ENCODE assay signal across 8 mouse cellular contexts in the genomic region with DNA sequence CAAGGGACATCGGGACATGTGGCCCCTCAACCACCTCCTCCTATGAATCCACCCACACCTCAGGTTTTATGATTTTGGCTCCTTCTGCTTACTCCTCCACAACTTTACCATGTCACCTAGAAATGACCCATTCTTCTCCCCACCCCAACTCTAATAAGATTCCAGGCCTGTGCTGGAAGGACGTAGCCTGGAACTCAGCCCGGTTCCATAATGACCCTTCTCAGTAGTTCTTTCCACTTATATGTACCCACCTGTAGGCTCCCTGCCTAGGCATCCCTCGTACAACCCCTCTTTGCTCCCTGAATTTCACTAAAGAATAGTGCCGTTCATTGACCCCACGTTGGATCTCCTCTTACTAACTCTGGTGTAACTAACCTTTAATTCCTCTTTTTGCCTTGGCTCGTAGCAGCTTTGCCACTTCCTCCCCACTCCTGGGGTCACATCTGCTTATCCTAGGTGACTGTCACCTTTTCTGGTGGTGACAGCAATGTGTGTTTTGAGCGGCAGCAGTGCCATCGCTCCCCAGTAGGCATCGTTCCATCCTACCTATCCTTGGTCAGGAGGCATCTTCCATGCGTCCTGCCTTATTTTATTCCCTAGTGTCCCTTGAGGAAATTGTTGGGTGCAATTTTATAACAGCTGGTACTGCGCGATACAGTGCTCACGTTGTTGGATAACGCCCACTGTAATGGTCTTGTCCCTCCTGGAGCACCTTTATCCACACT. TPM values are rescaled to one million over a fixed set of nuclear protein-coding genes. Genes with fewer than 3 reads are reported as not detected.
A peak's percentile ranks its signal among the peaks of the same experiment; 100 is the strongest.
DNase-seq lines count a peak whose midpoint lies in the region; ATAC-seq and TF ChIP-seq lines count a peak whose summit lies in the region.

No protein-coding gene starts in this region.

- H3K4me1 ChIP-seq in E14TG2a.4 (replicated peaks; ENCODE audit: low read depth, low read length) = peaks cover 55% of the 10 kb centered on the region
- H3K4me1 ChIP-seq in heart, embryonic 12.5 days (replicated peaks) = peaks cover 26% of the 10 kb centered on the region
- peaks cover 51% of the 10 kb centered on the region for H3K4me1 ChIP-seq in liver, embryonic 12.5 days
- peaks cover 15% of the 10 kb centered on the region for H3K4me1 ChIP-seq in small intestine, adult 2 months (ENCODE audit: control insufficient read depth, insufficient read depth, insufficient read length, low read length)

- peak overlapping the region; percentile 81 for H3K4me2 ChIP-seq in heart, embryonic 12.5 days
- H3K4me2 ChIP-seq in liver, embryonic 12.5 days = peak overlapping the region; percentile 99

- peak; percentile 60 for DNase-seq in cerebellum, adult 9-11 months
- DNase-seq in cerebellum, adult 11-12 months = no peak
- no peak for DNase-seq in embryo, embryonic 10 days (ENCODE audit: low spot score)
- no peak for DNase-seq in adrenal gland, postnatal 36 days

- H3K4me3 ChIP-seq in E14TG2a.4 (replicated peaks; ENCODE audit: low read length) = peak overlapping the region; percentile 94
- H3K4me3 ChIP-seq in heart, embryonic 12.5 days = peak overlapping the region; percentile 99
- H3K4me3 ChIP-seq in liver, embryonic 12.5 days = peak overlapping the region; percentile 99
- peak overlapping the region; percentile 82 for H3K4me3 ChIP-seq in small intestine, adult 2 months (ENCODE audit: low read depth, low read length)

- ATAC-seq in heart, embryonic 12.5 days (ENCODE audit: insufficient number of reproducible peaks, low FRiP score) = no peak
- ATAC-seq in liver, embryonic 12.5 days = no peak

- 37% methylated on average over 15 of the region's 15 CpGs for WGBS in heart, embryonic 12.5 days
- 30% methylated on average over 15 of the region's 15 CpGs for WGBS in liver, embryonic 12.5 days (ENCODE audit: insufficient replicate concordance)
- WGBS in small intestine, adult 2 months = 11% methylated on average over 15 of the region's 15 CpGs

- H3K9ac ChIP-seq in heart, embryonic 12.5 days = peak overlapping the region; percentile 99
- peak overlapping the region; percentile 98 for H3K9ac ChIP-seq in liver, embryonic 12.5 days

- TF ChIP-seq POLR2A in small intestine, adult 2 months (IDR thresholded peaks at IDR 0.05; ENCODE audit: low read depth, low read length) = no peak

- peak overlapping the region; percentile 99 for H3K27ac ChIP-seq in heart, embryonic 12.5 days (ENCODE audit: poor library complexity, severe bottlenecking)
- peak overlapping the region; percentile 88 for H3K27ac ChIP-seq in liver, embryonic 12.5 days
- peak overlapping the region; percentile 21 for H3K27ac ChIP-seq in small intestine, adult 2 months (ENCODE audit: insufficient read depth, low read depth, low read length)

- peaks cover 73% of the 10 kb centered on the region for H3K36me3 ChIP-seq in E14TG2a.4 (ENCODE audit: insufficient read depth, low read length)
- peaks cover 36% of the 10 kb centered on the region for H3K36me3 ChIP-seq in heart, embryonic 12.5 days
- H3K36me3 ChIP-seq in liver, embryonic 12.5 days = peaks cover 40% of the 10 kb centered on the region
- peaks cover 35% of the 10 kb centered on the region for H3K36me3 ChIP-seq in small intestine, adult 2 months (ENCODE audit: control insufficient read depth, insufficient read depth, low read length)

- H3K9me3 ChIP-seq in E14TG2a.4 (ENCODE audit: low read length) = no peaks in the 10 kb centered on the region
- H3K9me3 ChIP-seq in heart, embryonic 12.5 days (replicated peaks) = no peaks in the 10 kb centered on the region
- H3K9me3 ChIP-seq in liver, embryonic 12.5 days (replicated peaks) = no peaks in the 10 kb centered on the region

- no peak for TF ChIP-seq CTCF in E14TG2a.4 (conservative IDR thresholded peaks at IDR 0.05; ENCODE audit: low read length)
- TF ChIP-seq CTCF in small intestine, adult 2 months (IDR thresholded peaks at IDR 0.05; ENCODE audit: extremely low read depth, insufficient read length, insufficient replicate concordance, low read depth, low read length) = peak; percentile 6; the same call in 1 of the 2 replicates

- H3K27me3 ChIP-seq in E14TG2a.4 (ENCODE audit: insufficient read depth, low read length) = no peaks in the 10 kb centered on the region
- H3K27me3 ChIP-seq in heart, embryonic 12.5 days (replicated peaks) = no peaks in the 10 kb centered on the region
- no peaks in the 10 kb centered on the region for H3K27me3 ChIP-seq in liver, embryonic 12.5 days (replicated peaks)
- no peaks in the 10 kb centered on the region for H3K27me3 ChIP-seq in small intestine, adult 2 months (ENCODE audit: control insufficient read depth, insufficient read depth, low read length)

RNA-seq across cellular contexts. Expression of a gene that starts 1.0 kb away (rescaled TPM):
- 13.4 and 14.4 TPM in 2 replicates for polyA plus RNA-seq in heart, embryonic 12.5 days (2016; fragmentation: Nextera tagmentation; extraction: Ambion mirVana)
- polyA plus RNA-seq in liver, embryonic 12.5 days (2016; fragmentation: Nextera tagmentation; extraction: Ambion mirVana) = 8.4 and 9.7 TPM in 2 replicates
- 11.7 and 26.2 TPM in 2 replicates for polyA plus RNA-seq in small intestine, adult 2 months (2012; rRNA removed)
- total RNA-seq in adrenal gland, postnatal 36 days (2021) = 10 to 100 TPM; 63.9 to 64.4 TPM

RNA-seq across cellular contexts. Expression of a gene that starts 10.0 kb away (rescaled TPM):
- 0.32 and 0.36 TPM in 2 replicates for polyA plus RNA-seq in heart, embryonic 12.5 days (2016; fragmentation: Nextera tagmentation; extraction: Ambion mirVana)
- polyA plus RNA-seq in liver, embryonic 12.5 days (2016; fragmentation: Nextera tagmentation; extraction: Ambion mirVana) = 0.26 and 0.31 TPM in 2 replicates
- 0.53 and 0.93 TPM in 2 replicates for polyA plus RNA-seq in small intestine, adult 2 months (2012; rRNA removed)
- total RNA-seq in adrenal gland, postnatal 36 days (2021) = 1 to 10 TPM; 3.3 to 3.4 TPM

RNA-seq across cellular contexts. Expression of a gene that starts 56.8 kb away (rescaled TPM):
- 9.6 and 10.5 TPM in 2 replicates for polyA plus RNA-seq in heart, embryonic 12.5 days (2016; fragmentation: Nextera tagmentation; extraction: Ambion mirVana)
- polyA plus RNA-seq in liver, embryonic 12.5 days (2016; fragmentation: Nextera tagmentation; extraction: Ambion mirVana) = 2.9 and 3.1 TPM in 2 replicates
- polyA plus RNA-seq in small intestine, adult 2 months (2012; rRNA removed) = 0.56 and 0.79 TPM in 2 replicates
- 1 to 10 TPM; 7.8 to 8.5 TPM for total RNA-seq in adrenal gland, postnatal 36 days (2021)

RNA-seq across cellular contexts. Expression of a gene that starts 59.6 kb away (rescaled TPM):
- polyA plus RNA-seq in heart, embryonic 12.5 days (2016; fragmentation: Nextera tagmentation; extraction: Ambion mirVana) = 11.6 and 11.7 TPM in 2 replicates
- 9.9 and 10.4 TPM in 2 replicates for polyA plus RNA-seq in liver, embryonic 12.5 days (2016; fragmentation: Nextera tagmentation; extraction: Ambion mirVana)
- polyA plus RNA-seq in small intestine, adult 2 months (2012; rRNA removed) = 13.8 and 26.3 TPM in 2 replicates
- 10 to 100 TPM; 34.2 to 36.7 TPM for total RNA-seq in adrenal gland, postnatal 36 days (2021)

Comparison
In these comparisons a context has a peak if more than half of its experiments do, and no peak if none do; other contexts are left out.
1. H3K27ac ChIP-seq: peak in every context shown above with its lines; median percentile 99 in heart, embryonic 12.5 days; 88 in liver, embryonic 12.5 days; 21 in small intestine, adult 2 months.